Mouse (Mus musculus) large intestine, adult 2 months (tissue): ENCODE results near the gene Pik3c2g. TPM values are rescaled to one million over a fixed set of nuclear protein-coding genes. Genes with fewer than 3 reads are reported as not detected.

Experiments
- DNase-seq: peaks from one replicate; pipeline ENCODE4 v3.0.0-alpha.2; 2012; ENCODE audit warnings: low read depth, low spot score
- WGBS: fragments of 180-500 bp; shearing (Covaris S2); methylation state at CpG from one replicate; pipeline ENCODE4 v1.1.7; 2018; 5-methylcytosine and 5-hydroxymethylcytosine counted together
- polyA plus RNA-seq: library from polyadenylated mRNA; depleted of rRNA; stranded (reverse); fragments of >200 nt; gene quantifications from 2 replicates; pipeline ENCODE4 v1.2.3, GENCODE M21; 2012; rRNA removed

Pik3c2g gene
- polyA plus RNA-seq, 1 experiment: 1.9 TPM

GRCm38 (mm10) chr6:139986564-139986963, 399.5 kb downstream of the Pik3c2g start:
- 64% methylated on average over 2 of the region's 2 CpGs for WGBS
- no peak for DNase-seq

- DNase-seq: no peak
- WGBS: 90% methylated on average over 6 of the region's 6 CpGs
Observed at GRCm38 (mm10) chr6:139989075-139989474, 402.1 kb downstream of the Pik3c2g start.

GRCm38 (mm10) chr6:139989597-139989996, 402.6 kb downstream of the Pik3c2g start:
- DNase-seq: no peak
- WGBS: 80% methylated on average over 10 of the region's 10 CpGs

GRCm38 (mm10) chr6:140005181-140005580, 418.2 kb downstream of the Pik3c2g start:
- 83% methylated on average over 3 of the region's 3 CpGs for WGBS

More at GRCm38 (mm10) chr6:140005181-140005580, 418.2 kb downstream of the Pik3c2g start:
- no peak for DNase-seq

Other genes starting within 250 kb of the Pik3c2g start
- not detected in 2 replicates for gene Rergl, start 85.2 kb upstream of the Pik3c2g start, polyA plus RNA-seq